Mouse (Mus musculus): Measurements from ENCODE around the gene Cpeb2.

DNA sequence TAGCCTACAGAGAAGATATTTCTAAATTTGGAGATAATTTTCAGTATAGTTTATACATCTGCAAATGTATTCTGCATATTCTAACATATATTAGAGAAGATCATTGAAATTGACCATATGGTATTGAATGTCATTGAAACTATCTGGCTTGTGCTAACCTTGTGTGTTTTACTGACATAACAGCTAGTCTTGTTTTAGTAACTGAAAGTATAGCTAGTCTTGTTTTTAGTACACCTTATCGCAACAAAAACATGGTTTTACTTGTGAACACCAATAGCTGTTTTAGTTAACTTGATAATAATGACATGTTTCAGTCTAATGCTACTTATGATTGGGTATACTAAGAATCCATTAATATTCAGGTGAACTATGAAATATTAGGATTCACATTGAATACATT, 45.0 kb downstream of the Cpeb2 start:
- TF ChIP-seq TCF12 (IDR thresholded peaks at IDR 0.05; ENCODE audit: insufficient read depth, poor library complexity, severe bottlenecking): no peak
- no peak for TF ChIP-seq POLR2A (IDR thresholded peaks at IDR 0.05; ENCODE audit: insufficient read length, low read depth)
- no peak for TF ChIP-seq USF1 (IDR thresholded peaks at IDR 0.05; ENCODE audit: low read depth)
- no peak for TF ChIP-seq MAX (IDR thresholded peaks at IDR 0.05; ENCODE audit: low read depth)
- no peak for TF ChIP-seq CEBPB (IDR thresholded peaks at IDR 0.05; ENCODE audit: insufficient read depth, poor library complexity, severe bottlenecking)
- TF ChIP-seq E2F4 (IDR thresholded peaks at IDR 0.05; ENCODE audit: insufficient read depth): no peak
- TF ChIP-seq POLR2AphosphoS2 (IDR thresholded peaks at IDR 0.05; ENCODE audit: insufficient read length, low read depth): no peak
- TF ChIP-seq MYOD1 (IDR thresholded peaks at IDR 0.05; ENCODE audit: control insufficient read depth in 1 of 3, insufficient read length in 2 of 3, low read depth in 2 of 3): no peak
- TF ChIP-seq MYOG (IDR thresholded peaks at IDR 0.05; ENCODE audit: control insufficient read depth in 1 of 3, insufficient read depth in 1 of 3, insufficient read length in 2 of 3, low read depth in 2 of 3): no peak

All from myocyte (in vitro differentiated cells).